Comparison of ENCODE assay signal across 22 mouse cellular contexts in genomic region chr17:79603427-79603826, GRCm38 (mm10). TPM values are rescaled to one million over a fixed set of nuclear protein-coding genes. Genes with fewer than 3 reads are reported as not detected.
A peak's percentile ranks its signal among the peaks of the same experiment; 100 is the strongest.
DNase-seq lines count a peak whose midpoint lies in the region; ATAC-seq and TF ChIP-seq lines count a peak whose summit lies in the region.
"Had no signal": no experiment of that assay in that cellular context is flagged by ENCODE, and none has a peak within 500 bp of the region (broad histone marks: within the 10 kb centered on the region; RNA-seq: fewer than 3 reads in every experiment).

No protein-coding gene starts in this region.

- H3K9me3 ChIP-seq in CH12.LX (replicated peaks; ENCODE audit: low read length): no peaks in the 10 kb centered on the region
- no peaks in the 10 kb centered on the region for H3K9me3 ChIP-seq in stomach, postnatal 0 days (ENCODE audit: control insufficient read depth, low read length)
- H3K9me3 ChIP-seq in midbrain, embryonic 15.5 days: no peaks in the 10 kb centered on the region
- H3K9me3 ChIP-seq: forebrain, embryonic 10.5 days; forebrain, embryonic 13.5 days; intestine, embryonic 15.5 days had no signal

- no peak overlapping the region for H3K4me2 ChIP-seq in CH12.LX (ENCODE audit: insufficient read depth, low read depth, poor library complexity, severe bottlenecking)
- no peak overlapping the region for H3K4me2 ChIP-seq in stomach, postnatal 0 days (replicated peaks; ENCODE audit: low read depth)
- H3K4me2 ChIP-seq in midbrain, embryonic 15.5 days: no peak overlapping the region
- H3K4me2 ChIP-seq: forebrain, embryonic 13.5 days; heart, embryonic 11.5 days; intestine, embryonic 15.5 days had no signal

- H3K4me1 ChIP-seq in CH12.LX (ENCODE audit: control insufficient read depth in 1 of 2, insufficient read depth in 2 of 2): peaks cover 0 to 18% of the 10 kb centered on the region in 2 experiments; a peak in 3 of 4 replicates
- H3K4me1 ChIP-seq in stomach, postnatal 0 days (replicated peaks; ENCODE audit: control insufficient read depth, insufficient read depth): no peaks in the 10 kb centered on the region
- no peaks in the 10 kb centered on the region for H3K4me1 ChIP-seq in midbrain, embryonic 15.5 days

- TF ChIP-seq CTCF in CH12.LX (conservative IDR thresholded peaks at IDR 0.05 in 1 of 2, IDR thresholded peaks at IDR 0.05 in 1 of 2; ENCODE audit: low read depth in 2 of 2, low read length in 2 of 2): no peak
- TF ChIP-seq CTCF in stomach, postnatal 0 days (IDR thresholded peaks at IDR 0.05; ENCODE audit: low read depth): no peak

- ATAC-seq in stomach, postnatal 0 days (ENCODE audit: low FRiP score, low TSS enrichment): peak; percentile 80
- no peak for ATAC-seq in midbrain, embryonic 15.5 days (replicated peaks)
- ATAC-seq: activated CD4-positive, CD25-positive, alpha-beta regulatory T cell, adult 4 months; CD4-positive, CD25-positive, alpha-beta regulatory T cell, adult 4 months; forebrain, embryonic 13.5 days; forebrain, postnatal 0 days; intestine, embryonic 15.5 days had no signal

- H3K36me3 ChIP-seq in CH12.LX (replicated peaks in 1 of 2; ENCODE audit: control insufficient read depth in 1 of 2, insufficient read depth in 1 of 2, low read length in 1 of 2): no peaks in the 10 kb centered on the region
- H3K36me3 ChIP-seq in stomach, postnatal 0 days (ENCODE audit: control insufficient read depth, insufficient read depth, low read length): no peaks in the 10 kb centered on the region
- no peaks in the 10 kb centered on the region for H3K36me3 ChIP-seq in midbrain, embryonic 15.5 days (replicated peaks)
- H3K36me3 ChIP-seq: forebrain, embryonic 10.5 days; intestine, embryonic 15.5 days had no signal

- TF ChIP-seq POLR2A in CH12.LX (IDR thresholded peaks at IDR 0.05; ENCODE audit: low read depth, low read length): no peak

- H3K27ac ChIP-seq in CH12.LX (ENCODE audit: insufficient read depth, low read depth): no peak overlapping the region
- no peak overlapping the region for H3K27ac ChIP-seq in stomach, postnatal 0 days (replicated peaks)
- H3K27ac ChIP-seq in midbrain, embryonic 15.5 days: no peak overlapping the region
- H3K27ac ChIP-seq: forebrain, embryonic 10.5 days; forebrain, embryonic 13.5 days; heart, adult 2 months; intestine, embryonic 15.5 days had no signal

- no peak overlapping the region for H3K4me3 ChIP-seq in CH12.LX (replicated peaks in 1 of 3; ENCODE audit: low read depth in 2 of 3, low read length in 2 of 3, poor library complexity in 1 of 3)
- no peak overlapping the region for H3K4me3 ChIP-seq in stomach, postnatal 0 days (ENCODE audit: low read depth, low read length)
- H3K4me3 ChIP-seq in midbrain, embryonic 15.5 days: no peak overlapping the region
- H3K4me3 ChIP-seq: forebrain, embryonic 10.5 days; forebrain, embryonic 13.5 days; heart, adult 2 months; intestine, embryonic 15.5 days had no signal

- in situ Hi-C loops in CH12.LX (cut with MboI; ENCODE audit: low pct_ligation_motif_present, low pct_unique_long_range_greater_than_20kb, low sequenced_read_pairs): no loop called here

- no peak for TF ChIP-seq RAD21 in CH12.LX (IDR thresholded peaks at IDR 0.05; ENCODE audit: low read depth, low read length)

- 71% methylated on average over 7 of the region's 7 CpGs for WGBS in stomach, postnatal 0 days
- WGBS in midbrain, embryonic 15.5 days: 81% methylated on average over 7 of the region's 7 CpGs

- DNase-seq in CH12.LX (ENCODE audit: extremely low read depth): no peak
- DNase-seq in stomach, postnatal 0 days (ENCODE audit: low spot score): no peak
- DNase-seq in thymus, postnatal 10 days (ENCODE audit: low spot score in 2 of 2): peak; percentile 12 to 16
- peak; percentile 19 for DNase-seq in thymus, postnatal 4 days
- DNase-seq in urinary bladder, postnatal 25 days (ENCODE audit: low spot score): no peak
- DNase-seq: adrenal gland, adult 8-10 months; adrenal gland, postnatal 25 days; cerebellum, adult 11-12 months; cerebellum, adult 8-10 months; cerebellum, postnatal 10 days; cerebellum, postnatal 36 days; embryo, embryonic 11 days; forebrain, postnatal 0 days; gastrocnemius, postnatal 25 days; heart, adult 2 months had no signal

- H3K9ac ChIP-seq in CH12.LX (ENCODE audit: insufficient read depth, low read depth): no peak overlapping the region
- H3K9ac ChIP-seq in stomach, postnatal 0 days (ENCODE audit: low read length): no peak overlapping the region
- no peak overlapping the region for H3K9ac ChIP-seq in midbrain, embryonic 15.5 days
- H3K9ac ChIP-seq: forebrain, embryonic 13.5 days; forebrain, postnatal 0 days; intestine, embryonic 15.5 days had no signal

- no peaks in the 10 kb centered on the region for H3K27me3 ChIP-seq in CH12.LX (replicated peaks)
- no peaks in the 10 kb centered on the region for H3K27me3 ChIP-seq in stomach, postnatal 0 days (ENCODE audit: control insufficient read depth, insufficient read depth, low read length)
- H3K27me3 ChIP-seq in midbrain, embryonic 15.5 days (replicated peaks): no peaks in the 10 kb centered on the region
- H3K27me3 ChIP-seq: forebrain, embryonic 13.5 days; intestine, embryonic 15.5 days had no signal

- dilution Hi-C loops in CH12.LX (cut with MboI; ENCODE audit: extremely low pct_ligation_motif_present, extremely low pct_unique_long_range_greater_than_20kb, low sequenced_read_pairs): no loop called here

- TF ChIP-seq EP300 in CH12.LX (IDR thresholded peaks at IDR 0.05; ENCODE audit: low read length): no peak
- TF ChIP-seq EP300 in stomach, postnatal 0 days (optimal IDR thresholded peaks at IDR 0.05): no peak

- H3K79me2 ChIP-seq in CH12.LX (replicated peaks; ENCODE audit: control insufficient read depth, extremely low read depth, insufficient read depth, poor library complexity, severe bottlenecking): no peaks in the 10 kb centered on the region

TF ChIP-seq in CH12.LX, 34 proteins besides CTCF, POLR2A, EP300 and RAD21:
- TF ChIP-seq IRF4 (IDR thresholded peaks at IDR 0.05; ENCODE audit: low read depth, low read length) (no peak), ZKSCAN1 (IDR thresholded peaks at IDR 0.05; ENCODE audit: borderline replicate concordance, low read depth, low read length) (no peak), BHLHE40 (IDR thresholded peaks at IDR 0.05; ENCODE audit: low read depth, low read length) (peak; percentile 78), POLR2AphosphoS2 (IDR thresholded peaks at IDR 0.05; ENCODE audit: low read depth, low read length) (no peak)

RNA-seq across cellular contexts. Expression of gene Rmdn2, which starts 8.2 kb away (rescaled TPM):
- total RNA-seq in CH12.LX (2012; rRNA removed) (0.59 and 1.0 TPM in 2 replicates), CH12.LX (2014; rRNA removed) (2.2 and 3.0 TPM in 2 replicates)
- 2.2 and 3.1 TPM in 2 replicates for polyA plus RNA-seq in CH12.LX (2012; ENCODE audit: insufficient read length, low read depth)
- 7.2 and 9.0 TPM in 2 replicates for polyA plus RNA-seq in stomach, postnatal 0 days (2015; fragmentation: Nextera tagmentation; extraction: Ambion mirVana)
- polyA plus RNA-seq in midbrain, embryonic 15.5 days (2015; fragmentation: Nextera tagmentation; extraction: Ambion mirVana): 8.6 and 8.8 TPM in 2 replicates

Comparison
In these comparisons a context has a peak if more than half of its experiments do, and no peak if none do; other contexts are left out.
1. DNase-seq: peak in thymus, postnatal 10 days (2 of 2) and thymus, postnatal 4 days (single experiment); none in CH12.LX (single experiment), stomach, postnatal 0 days (single experiment) and urinary bladder, postnatal 25 days (single experiment).